Mouse (Mus musculus): ENCODE measurements around the gene Erp44.

Gene Erp44

GRCm38 (mm10) chr4:48239046-48239445, 40.3 kb downstream of the Erp44 start:
- in situ Hi-C loops (cut with MboI, MseI) = no loop called here

- in situ Hi-C loops (cut with MboI, MseI) = no loop called here
Measured at GRCm38 (mm10) chr4:48236721-48237120, 42.6 kb downstream of the Erp44 start.

- in situ Hi-C loops (cut with MboI, MseI) = no loop called here
Measured at GRCm38 (mm10) chr4:48226800-48227199, 52.6 kb downstream of the Erp44 start.

- in situ Hi-C loops (cut with MboI, MseI) = no loop called here
Measured at GRCm38 (mm10) chr4:48225604-48226003, 53.8 kb downstream of the Erp44 start.

GRCm38 (mm10) chr4:48225173-48225572, 54.2 kb downstream of the Erp44 start:
- in situ Hi-C loops (cut with MboI, MseI) = no loop called here

GRCm38 (mm10) chr4:48203564-48203963, 75.8 kb downstream of the Erp44 start:
- in situ Hi-C loops (cut with MboI, MseI) = no loop called here

- in situ Hi-C loops (cut with MboI, MseI) = no loop called here
Measured at GRCm38 (mm10) chr4:48198447-48198846, 80.9 kb downstream of the Erp44 start.

- in situ Hi-C loops (cut with MboI, MseI) = no loop called here
Measured at GRCm38 (mm10) chr4:48197925-48198324, 81.4 kb downstream of the Erp44 start.

- in situ Hi-C loops (cut with MboI, MseI) = no loop called here
Measured at GRCm38 (mm10) chr4:48182115-48182806, 97.1 kb downstream of the Erp44 start.

- in situ Hi-C loops (cut with MboI, MseI) = no loop called here
Measured at GRCm38 (mm10) chr4:48181366-48181765, 98.0 kb downstream of the Erp44 start.

GRCm38 (mm10) chr4:48180922-48181321, 98.4 kb downstream of the Erp44 start:
- in situ Hi-C loops (cut with MboI, MseI) = no loop called here

- in situ Hi-C loops (cut with MboI, MseI) = no loop called here
Measured at GRCm38 (mm10) chr4:48175666-48176065, 103.7 kb downstream of the Erp44 start.

- in situ Hi-C loops (cut with MboI, MseI) = no loop called here
Measured at GRCm38 (mm10) chr4:48163851-48164250, 115.5 kb downstream of the Erp44 start.

GRCm38 (mm10) chr4:48160386-48160785, 119.0 kb downstream of the Erp44 start:
- in situ Hi-C loops (cut with MboI, MseI) = no loop called here

GRCm38 (mm10) chr4:48155864-48156263, 123.5 kb downstream of the Erp44 start:
- in situ Hi-C loops (cut with MboI, MseI) = no loop called here

- in situ Hi-C loops (cut with MboI, MseI) = no loop called here
Measured at GRCm38 (mm10) chr4:48153229-48153628, 126.1 kb downstream of the Erp44 start.

GRCm38 (mm10) chr4:48149492-48149891, 129.9 kb downstream of the Erp44 start:
- in situ Hi-C loops (cut with MboI, MseI) = no loop called here
